Mouse (Mus musculus): Measurements from ENCODE around the gene Rdm1. TPM values are rescaled to one million over a fixed set of nuclear protein-coding genes. Genes with fewer than 3 reads are reported as not detected.

Rdm1 gene
- polyA plus RNA-seq, 1 experiment from 2014 or later = 28.2 TPM

DNA sequence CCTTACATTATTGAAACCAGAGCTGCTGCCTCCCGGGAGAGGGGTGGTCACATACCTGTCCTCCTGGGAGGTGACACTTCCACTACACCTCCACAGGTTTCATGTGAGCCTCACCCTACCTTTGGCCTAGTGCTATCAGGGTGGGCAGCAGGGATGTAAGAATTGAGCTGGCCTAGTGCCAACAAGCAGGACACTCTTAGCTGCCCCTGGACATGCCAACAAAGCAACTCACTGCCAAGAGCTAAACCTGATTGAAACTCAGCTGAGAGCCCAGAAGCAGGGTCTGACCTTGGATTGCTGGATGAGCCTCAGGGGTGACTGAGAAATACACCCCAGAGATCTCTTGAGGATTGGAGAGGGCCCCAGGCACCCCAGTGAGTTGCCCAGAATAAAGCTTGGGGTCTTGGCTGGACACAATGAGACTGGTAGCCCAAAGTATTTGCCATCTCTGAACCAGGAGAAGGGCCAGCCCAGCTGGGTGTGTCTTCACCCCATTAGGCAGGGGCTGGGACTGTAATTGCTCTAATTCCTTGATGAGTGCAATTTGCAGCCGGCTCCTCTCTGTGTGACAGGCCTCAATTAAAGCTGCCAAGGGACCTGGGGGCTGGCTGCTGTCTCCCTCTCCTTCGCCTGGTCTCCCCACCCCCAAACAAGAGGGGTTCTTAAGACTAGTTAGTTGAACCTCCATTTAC, 53.8 kb downstream of the Rdm1 start:
- WGBS = 34% methylated on average over 3 of the region's 3 CpGs
- H3K27ac ChIP-seq (replicated peaks) = peak overlapping the region; percentile 66
- H3K27me3 ChIP-seq (replicated peaks; ENCODE audit: low read depth, poor library complexity, severe bottlenecking) = no peaks in the 10 kb centered on the region

DNA sequence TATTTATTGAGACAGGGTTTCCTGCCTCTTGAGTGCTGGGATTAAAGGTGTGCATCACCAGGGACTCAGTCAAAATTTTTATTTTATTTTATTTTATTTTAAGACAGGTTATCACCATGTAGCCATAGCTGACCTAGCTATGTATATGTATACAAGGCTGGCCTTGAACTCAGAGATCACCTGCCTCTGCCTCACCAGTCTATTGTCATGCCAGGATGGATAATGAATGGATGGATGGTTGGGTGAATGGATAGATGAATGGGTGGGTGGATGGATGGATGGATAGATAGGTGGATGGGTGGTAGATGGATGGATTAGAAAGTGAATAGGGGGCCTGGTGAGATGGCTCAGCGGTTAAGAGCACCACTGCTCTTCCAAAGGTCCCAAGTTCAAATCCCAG, 55.0 kb downstream of the Rdm1 start:
- no peaks in the 10 kb centered on the region for H3K9me3 ChIP-seq
- H3K4me1 ChIP-seq = peaks cover 28% of the 10 kb centered on the region
- no peak overlapping the region for H3K4me3 ChIP-seq
- no peaks in the 10 kb centered on the region for H3K27me3 ChIP-seq (replicated peaks; ENCODE audit: low read depth, poor library complexity, severe bottlenecking)
- H3K36me3 ChIP-seq (replicated peaks) = no peaks in the 10 kb centered on the region
- no peak overlapping the region for H3K27ac ChIP-seq (replicated peaks)
- no peak for DNase-seq (ENCODE audit: low spot score)
- 88% methylated on average over 1 of the region's 1 CpGs for WGBS

More for the DNA sequence above, 53.8 kb downstream of the Rdm1 start:
- DNase-seq (ENCODE audit: low spot score) = peak; percentile 16
- Histone ChIP-seq H3K4me3 (no peak overlapping the region), H3K4me1 (peaks cover 28% of the 10 kb centered on the region), H3K9me3 (no peaks in the 10 kb centered on the region), H3K36me3 (replicated peaks) (no peaks in the 10 kb centered on the region)

DNA sequence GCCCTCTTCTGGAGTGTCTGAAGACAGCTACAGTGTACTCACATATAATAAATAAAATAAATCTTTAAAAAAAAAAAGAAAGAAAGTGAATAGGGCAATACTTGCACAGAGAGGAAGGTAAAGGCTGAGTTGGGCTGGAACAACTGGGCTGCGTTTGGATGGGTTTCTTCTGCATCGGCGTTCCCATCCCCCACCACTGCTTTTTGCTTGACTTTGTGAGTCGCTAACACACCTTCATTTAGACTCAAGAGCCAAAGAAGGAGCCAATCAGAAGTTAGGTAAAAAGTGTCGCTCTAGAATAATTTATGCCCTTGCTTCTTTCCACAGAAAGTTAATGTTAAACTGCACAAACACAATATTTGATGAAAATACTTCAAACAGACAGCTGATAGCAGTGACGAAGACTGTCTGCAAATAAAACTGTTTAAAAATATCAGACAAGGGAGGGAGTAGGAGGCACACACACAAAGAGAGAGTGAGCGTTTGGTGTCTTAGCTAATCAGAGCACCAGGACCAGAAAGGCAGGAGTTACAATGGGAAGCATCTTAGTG, 55.5 kb downstream of the Rdm1 start:
- H3K4me1 ChIP-seq = peaks cover 30% of the 10 kb centered on the region
- DNase-seq (ENCODE audit: low spot score) = no peak
- no peaks in the 10 kb centered on the region for H3K9me3 ChIP-seq
- H3K27me3 ChIP-seq (replicated peaks; ENCODE audit: low read depth, poor library complexity, severe bottlenecking) = no peaks in the 10 kb centered on the region
- 82% methylated on average over 7 of the region's 7 CpGs for WGBS
- no peak overlapping the region for H3K27ac ChIP-seq (replicated peaks)
- H3K36me3 ChIP-seq (replicated peaks) = no peaks in the 10 kb centered on the region
- H3K4me3 ChIP-seq = no peak overlapping the region

Other genes with a start within 250 kb of the Rdm1 start
- 102 and 110 TPM in 2 replicates for gene Aarsd1, start 209.6 kb upstream of the Rdm1 start, polyA plus RNA-seq (2016; fragmentation: Nextera tagmentation; extraction: Ambion mirVana)
- gene Gm27029, start 202.4 kb upstream of the Rdm1 start, polyA plus RNA-seq (2016; fragmentation: Nextera tagmentation; extraction: Ambion mirVana) = 12.6 and 13.1 TPM in 2 replicates
- 17.5 and 21.4 TPM in 2 replicates for gene Rundc1, start 202.1 kb upstream of the Rdm1 start, polyA plus RNA-seq (2016; fragmentation: Nextera tagmentation; extraction: Ambion mirVana)
- 3.9 and 4.7 TPM in 2 replicates for gene Ptges3l, start 201.9 kb upstream of the Rdm1 start, polyA plus RNA-seq (2016; fragmentation: Nextera tagmentation; extraction: Ambion mirVana)
- 469 and 481 TPM in 2 replicates for gene Rpl27, start 184.9 kb upstream of the Rdm1 start, polyA plus RNA-seq (2016; fragmentation: Nextera tagmentation; extraction: Ambion mirVana)
- gene Ifi35, start 178.8 kb upstream of the Rdm1 start, polyA plus RNA-seq (2016; fragmentation: Nextera tagmentation; extraction: Ambion mirVana) = 2.1 and 3.1 TPM in 2 replicates
- 16.5 and 31.6 TPM in 2 replicates for gene Rnd2, start 162.2 kb upstream of the Rdm1 start, polyA plus RNA-seq (2016; fragmentation: Nextera tagmentation; extraction: Ambion mirVana)
- gene Vat1, start 161.0 kb upstream of the Rdm1 start, polyA plus RNA-seq (2016; fragmentation: Nextera tagmentation; extraction: Ambion mirVana) = 21.3 and 29.6 TPM in 2 replicates
- gene Brca1, start 75.2 kb upstream of the Rdm1 start, polyA plus RNA-seq (2016; fragmentation: Nextera tagmentation; extraction: Ambion mirVana) = 23.7 and 27.0 TPM in 2 replicates
- gene Nbr1, start 75.0 kb upstream of the Rdm1 start, polyA plus RNA-seq (2016; fragmentation: Nextera tagmentation; extraction: Ambion mirVana) = 68.0 and 70.0 TPM in 2 replicates
- gene Tmem106a, start 45.0 kb upstream of the Rdm1 start, polyA plus RNA-seq (2016; fragmentation: Nextera tagmentation; extraction: Ambion mirVana) = 1.5 and 2.1 TPM in 2 replicates
- not detected in 2 replicates for gene Gm11634, start 27.9 kb upstream of the Rdm1 start, polyA plus RNA-seq (2016; fragmentation: Nextera tagmentation; extraction: Ambion mirVana)
- gene Arl4d, start 38.3 kb downstream of the Rdm1 start, polyA plus RNA-seq (2016; fragmentation: Nextera tagmentation; extraction: Ambion mirVana) = 3.3 and 5.1 TPM in 2 replicates
- 50.5 and 52.3 TPM in 2 replicates for gene Dhx8, start 105.7 kb downstream of the Rdm1 start, polyA plus RNA-seq (2016; fragmentation: Nextera tagmentation; extraction: Ambion mirVana)
- 15.9 and 18.9 TPM in 2 replicates for gene Etv4, start 158.2 kb downstream of the Rdm1 start, polyA plus RNA-seq (2016; fragmentation: Nextera tagmentation; extraction: Ambion mirVana)

Measured in embryonic facial prominence, embryonic 10.5 days (tissue).